Comparison of ENCODE assay signal across 8 mouse cellular contexts in the genomic region with DNA sequence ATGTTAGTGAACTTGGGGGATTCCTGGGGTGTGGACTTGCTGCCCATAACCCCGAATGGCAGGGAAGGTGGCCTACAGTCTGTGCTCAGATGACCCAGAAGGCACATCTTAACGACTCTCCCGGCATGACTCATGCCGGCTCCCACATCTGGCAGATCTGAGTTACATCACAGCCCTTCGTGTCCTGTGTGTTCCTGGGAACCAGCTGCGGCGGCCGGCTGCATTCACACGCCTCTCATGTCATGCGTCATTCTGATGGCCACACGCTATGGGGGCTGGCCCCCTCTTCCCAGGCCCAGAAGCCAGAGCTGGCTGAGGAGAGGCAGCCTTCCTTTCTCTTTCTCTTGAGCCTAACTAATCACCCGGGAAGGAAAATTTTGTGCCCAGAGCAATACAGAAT.
A peak's percentile ranks its signal among the peaks of the same experiment; 100 is the strongest.
DNase-seq lines count a peak whose midpoint lies in the region; ATAC-seq and TF ChIP-seq lines count a peak whose summit lies in the region.

No protein-coding gene starts in this region.

- H3K4me3 ChIP-seq in forebrain, embryonic 12.5 days (replicated peaks), result no peak overlapping the region
- H3K4me3 ChIP-seq in forebrain, embryonic 16.5 days (replicated peaks; ENCODE audit: low read length), result no peak overlapping the region
- H3K4me3 ChIP-seq in gastrocnemius, adult 2 months, result peak overlapping the region; percentile 35
- H3K4me3 ChIP-seq in hindbrain, postnatal 0 days (ENCODE audit: low read length), result no peak overlapping the region

- H3K27me3 ChIP-seq in forebrain, embryonic 12.5 days, result no peaks in the 10 kb centered on the region
- H3K27me3 ChIP-seq in forebrain, embryonic 16.5 days (replicated peaks; ENCODE audit: control insufficient read depth, insufficient read depth, low read length), result no peaks in the 10 kb centered on the region
- H3K27me3 ChIP-seq in hindbrain, postnatal 0 days (ENCODE audit: insufficient read depth, low read length), result no peaks in the 10 kb centered on the region

- H3K9me3 ChIP-seq in forebrain, embryonic 12.5 days, result no peaks in the 10 kb centered on the region
- no peaks in the 10 kb centered on the region for H3K9me3 ChIP-seq in forebrain, embryonic 16.5 days (ENCODE audit: control insufficient read depth, low read length)
- H3K9me3 ChIP-seq in hindbrain, postnatal 0 days (ENCODE audit: low read length), result no peaks in the 10 kb centered on the region

- no peak overlapping the region for H3K9ac ChIP-seq in forebrain, embryonic 12.5 days
- no peak overlapping the region for H3K9ac ChIP-seq in forebrain, embryonic 16.5 days (replicated peaks; ENCODE audit: low read depth, low read length)
- H3K9ac ChIP-seq in hindbrain, postnatal 0 days (replicated peaks; ENCODE audit: low read length), result no peak overlapping the region

- no peaks in the 10 kb centered on the region for H3K36me3 ChIP-seq in forebrain, embryonic 12.5 days (replicated peaks)
- H3K36me3 ChIP-seq in forebrain, embryonic 16.5 days (ENCODE audit: control insufficient read depth, insufficient read depth), result no peaks in the 10 kb centered on the region
- no peaks in the 10 kb centered on the region for H3K36me3 ChIP-seq in hindbrain, postnatal 0 days (ENCODE audit: insufficient read depth, low read length)

- no peak for ATAC-seq in forebrain, embryonic 12.5 days (ENCODE audit: low FRiP score)
- no peak for ATAC-seq in forebrain, embryonic 16.5 days
- ATAC-seq in hindbrain, postnatal 0 days, result peak; percentile 38; the same call in 1 of the 2 replicates

- peak; percentile 87 for DNase-seq in MN1 (ENCODE audit: low spot score)
- peak; percentile 84 for DNase-seq in gastrocnemius, adult 2 months
- DNase-seq in hindbrain, postnatal 0 days (ENCODE audit: low spot score), result peak; percentile 44
- peak; percentile 78 for DNase-seq in lung, postnatal 36 days
- no peak for DNase-seq in layer of hippocampus, adult 18-20 months (ENCODE audit: low spot score in 2 of 2)
- DNase-seq in right cerebral cortex, postnatal 10 days (ENCODE audit: low spot score in 2 of 2), result no peak

- intact Hi-C loops in gastrocnemius, adult 2 months (cut with DNase I), result no loop called here

- H3K27ac ChIP-seq in forebrain, embryonic 12.5 days, result peak overlapping the region; percentile 11; the same call in 1 of the 2 replicates
- no peak overlapping the region for H3K27ac ChIP-seq in forebrain, embryonic 16.5 days (ENCODE audit: low read length)
- H3K27ac ChIP-seq in gastrocnemius, adult 2 months, result peak overlapping the region; percentile 85
- H3K27ac ChIP-seq in hindbrain, postnatal 0 days, result peak overlapping the region; percentile 3; the same call in 1 of the 2 replicates

- TF ChIP-seq CTCF in gastrocnemius, adult 2 months (IDR thresholded peaks at IDR 0.05), result no peak
- TF ChIP-seq CTCF in hindbrain, postnatal 0 days (IDR thresholded peaks at IDR 0.05; ENCODE audit: low read depth), result no peak

- H3K4me2 ChIP-seq in forebrain, embryonic 12.5 days, result no peak overlapping the region
- no peak overlapping the region for H3K4me2 ChIP-seq in forebrain, embryonic 16.5 days (ENCODE audit: low read length)
- no peak overlapping the region for H3K4me2 ChIP-seq in hindbrain, postnatal 0 days (ENCODE audit: low read depth, low read length)

- H3K4me1 ChIP-seq in forebrain, embryonic 12.5 days, result peaks cover 18% of the 10 kb centered on the region
- H3K4me1 ChIP-seq in forebrain, embryonic 16.5 days (replicated peaks; ENCODE audit: control insufficient read depth, insufficient read depth, low read length), result peaks cover 23% of the 10 kb centered on the region
- H3K4me1 ChIP-seq in hindbrain, postnatal 0 days (ENCODE audit: insufficient read depth, low read length), result peaks cover 7% of the 10 kb centered on the region; the same call in 1 of the 2 replicates

- WGBS in forebrain, embryonic 12.5 days, result 73% methylated on average over 12 of the region's 12 CpGs
- 59% methylated on average over 12 of the region's 12 CpGs for WGBS in forebrain, embryonic 16.5 days
- WGBS in hindbrain, postnatal 0 days, result 50% methylated on average over 12 of the region's 12 CpGs

Comparison
In these comparisons a context has a peak if more than half of its experiments do, and no peak if none do; other contexts are left out.
1. DNase-seq: peak in MN1 (single experiment), gastrocnemius, adult 2 months (single experiment), hindbrain, postnatal 0 days (single experiment) and lung, postnatal 36 days (single experiment); none in layer of hippocampus, adult 18-20 months (0 of 2) and right cerebral cortex, postnatal 10 days (0 of 2).